Mouse (Mus musculus): ENCODE results near the gene Ube2ql1.

DNA sequence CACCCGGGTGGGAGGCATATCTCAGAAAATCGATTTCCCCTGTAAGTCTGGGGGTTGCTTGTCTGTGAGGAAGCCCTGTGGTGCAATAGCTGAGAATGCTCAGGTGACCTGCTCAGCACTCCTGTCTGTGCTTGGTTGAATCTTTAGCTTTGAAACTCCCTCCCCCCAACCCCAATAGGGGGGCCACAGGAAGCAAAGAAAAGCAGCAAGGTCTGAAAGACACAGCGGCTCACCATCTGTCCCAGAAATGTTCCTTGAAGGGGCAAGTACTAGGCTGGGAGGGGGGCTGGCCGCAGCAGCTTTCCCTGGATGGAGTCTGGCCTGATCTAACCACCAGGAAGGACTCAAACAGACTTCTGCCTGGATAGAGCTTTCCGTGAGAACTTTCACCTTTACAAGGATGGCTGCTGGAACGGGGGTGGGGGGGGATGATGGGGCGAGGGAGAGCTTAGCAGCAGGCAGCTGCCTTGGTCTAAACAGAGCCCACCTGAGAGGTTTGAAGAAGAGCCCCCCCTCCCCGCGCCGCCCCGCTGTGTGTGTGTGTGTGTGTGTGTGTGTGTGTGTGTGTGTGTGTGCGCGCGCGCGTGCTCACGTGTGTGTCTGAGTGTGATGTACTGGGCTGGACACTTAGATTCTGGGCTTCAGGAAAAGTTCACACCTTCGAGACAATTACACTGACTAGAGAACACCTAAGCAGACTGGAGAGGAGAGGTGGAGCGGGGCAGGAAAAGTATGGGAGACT, 2.1 kb downstream of the Ube2ql1 start:
- TF ChIP-seq CTCF (IDR thresholded peaks at IDR 0.05; ENCODE audit: control insufficient read depth, insufficient read depth, insufficient replicate concordance, low read depth, low read length) (no peak), POLR2A (IDR thresholded peaks at IDR 0.05; ENCODE audit: control insufficient read depth, low read depth, low read length) (no peak)
